Mouse (Mus musculus) myocyte (in vitro differentiated cells): Measurements from ENCODE around the gene Bzw2. TPM values are rescaled to one million over a fixed set of nuclear protein-coding genes. Genes with fewer than 3 reads are reported as not detected.
"Not testable (repeated sequence)": the region's sequence is repeated elsewhere in the genome, so short reads cannot be mapped to it uniquely, and the experiment has no call there.

Source experiments
- H3K27me3 ChIP-seq: one replicate; pipeline ENCODE4 v1.6.1; 2011; ENCODE audit not compliant: control insufficient read depth, insufficient read depth, insufficient read length
- H3K36me3 ChIP-seq: one replicate; pipeline ENCODE4 v1.6.1; 2011; ENCODE audit not compliant: control insufficient read depth, insufficient read depth
- H3K4me2 ChIP-seq: one replicate; pipeline ENCODE4 v1.6.1; 2011; ENCODE audit warnings: low read depth, control low read depth
- H3K4me3 ChIP-seq: one replicate; pipeline ENCODE4 v1.5.1; 2011; ENCODE audit warnings: mild to moderate bottlenecking, control low read depth, moderate library complexity
- H3K79me2 ChIP-seq: one replicate; pipeline ENCODE4 v1.6.1; 2011; ENCODE audit not compliant: control insufficient read depth, insufficient read depth
- H3ac ChIP-seq: one replicate; pipeline ENCODE4 v1.6.1; 2011; ENCODE audit not compliant: control insufficient read depth, insufficient read length
- CEBPB ChIP-seq: IDR thresholded peaks from 2 replicates; pipeline ENCODE4 v1.6.1; 2011; ENCODE audit warnings: mild to moderate bottlenecking, moderate library complexity; ENCODE audit not compliant: poor library complexity, insufficient read depth, severe bottlenecking
- E2F4 ChIP-seq: IDR thresholded peaks from one replicate; pipeline ENCODE4 v1.6.1; 2011; ENCODE audit warnings: mild to moderate bottlenecking, control low read depth, moderate library complexity; ENCODE audit not compliant: insufficient read depth
- MAX ChIP-seq: IDR thresholded peaks from one replicate; pipeline ENCODE4 v1.6.1; 2011; ENCODE audit warnings: low read depth, mild to moderate bottlenecking, control low read depth
- MYOD1 ChIP-seq, 3 experiments: IDR thresholded peaks; one replicate each; pipeline ENCODE4 v1.6.1; 2011; ENCODE audit warnings: control low read depth in 2 of 3, low read depth in 2 of 3, mild to moderate bottlenecking in 2 of 3, moderate library complexity in 1 of 3; ENCODE audit not compliant: insufficient read length in 2 of 3, control insufficient read depth in 1 of 3
- MYOG ChIP-seq, 3 experiments: IDR thresholded peaks; one replicate each; pipeline ENCODE4 v1.6.1; 2011; ENCODE audit warnings: control low read depth in 2 of 3, low read depth in 2 of 3, mild to moderate bottlenecking in 2 of 3; ENCODE audit not compliant: insufficient read length in 2 of 3, control insufficient read depth in 1 of 3, insufficient read depth in 1 of 3
- POLR2A ChIP-seq: IDR thresholded peaks from one replicate; pipeline ENCODE4 v1.6.1; 2011; ENCODE audit warnings: low read depth, mild to moderate bottlenecking, control low read depth, moderate library complexity; ENCODE audit not compliant: insufficient read length
- POLR2AphosphoS2 ChIP-seq: IDR thresholded peaks from one replicate; pipeline ENCODE4 v1.6.1; 2011; ENCODE audit warnings: low read depth, control low read depth; ENCODE audit not compliant: insufficient read length
- REST ChIP-seq: IDR thresholded peaks from one replicate; pipeline ENCODE4 v1.6.1; 2011; ENCODE audit warnings: mild to moderate bottlenecking, control low read depth, moderate library complexity; ENCODE audit not compliant: insufficient read depth, insufficient read length
- SRF ChIP-seq: IDR thresholded peaks from one replicate; pipeline ENCODE4 v1.6.1; 2011; ENCODE audit warnings: low read depth; ENCODE audit not compliant: control insufficient read depth, insufficient read length
- TCF12 ChIP-seq: IDR thresholded peaks from one replicate; pipeline ENCODE4 v1.6.1; 2011; ENCODE audit warnings: mild to moderate bottlenecking, control low read depth; ENCODE audit not compliant: poor library complexity, insufficient read depth, severe bottlenecking
- TCF3 ChIP-seq: IDR thresholded peaks from one replicate; pipeline ENCODE4 v1.6.1; 2011; ENCODE audit warnings: low read depth, control low read depth; ENCODE audit not compliant: insufficient read length
- USF1 ChIP-seq: IDR thresholded peaks from one replicate; pipeline ENCODE4 v1.6.1; 2011; ENCODE audit warnings: low read depth, mild to moderate bottlenecking, control low read depth, moderate library complexity
- polyA plus RNA-seq: library from polyadenylated mRNA; unstranded; fragments of >200 nt; fragmentation: generic; extraction: Trizol; gene quantifications from one replicate; pipeline ENCODE4 v1.2.1, GENCODE M21; 2012; ENCODE audit warnings: missing spikeins

The Bzw2 gene
- 86.8 TPM for polyA plus RNA-seq

- H3K4me3 ChIP-seq = peak within 1 kb of the TSS; percentile 97
- peak within 1 kb of the TSS; percentile 89 for H3K4me2 ChIP-seq
- H3K36me3 ChIP-seq = no peaks in the 10 kb centered on the region
- peak within 1 kb of the TSS; percentile 50 for H3ac ChIP-seq
- TF ChIP-seq MYOD1 (IDR thresholded peaks at IDR 0.05; ENCODE audit: control insufficient read depth in 1 of 3, insufficient read length in 2 of 3, low read depth in 2 of 3) (no peak), TCF12 (no peak), POLR2AphosphoS2 (peak; percentile 16), POLR2A (peak; percentile 62), USF1 (no peak)
- peaks cover 50% of the 10 kb centered on the region for H3K79me2 ChIP-seq
- no peaks in the 10 kb centered on the region for H3K27me3 ChIP-seq
These were observed at the start of gene Bzw2 for GRCm38 (mm10) chr12:36157638-36158308. Gene Bzw2 (minus strand): TSS chr12:36158080.

- no peaks in the 10 kb centered on the region for H3K79me2 ChIP-seq
- H3K4me2 ChIP-seq = peak overlapping the region; percentile 62
- H3K4me3 ChIP-seq = no peak overlapping the region
- no peaks in the 10 kb centered on the region for H3K27me3 ChIP-seq
- H3ac ChIP-seq = no peak overlapping the region
- no peak for TF ChIP-seq CEBPB
- no peak for TF ChIP-seq E2F4
- TF ChIP-seq USF1 = no peak
- no peak for TF ChIP-seq SRF
- peak in 2 of 3 experiments; percentile 40 to 47 for TF ChIP-seq MYOD1 (IDR thresholded peaks at IDR 0.05; ENCODE audit: control insufficient read depth in 1 of 3, insufficient read length in 2 of 3, low read depth in 2 of 3)
- no peak for TF ChIP-seq TCF3
- TF ChIP-seq REST = no peak
- TF ChIP-seq TCF12 = no peak
- TF ChIP-seq POLR2AphosphoS2 = no peak
- TF ChIP-seq MYOG (IDR thresholded peaks at IDR 0.05; ENCODE audit: control insufficient read depth in 1 of 3, insufficient read depth in 1 of 3, insufficient read length in 2 of 3, low read depth in 2 of 3) = peak in 1 of 3 experiments; percentile 11
- TF ChIP-seq POLR2A = no peak
- TF ChIP-seq MAX = no peak
- H3K36me3 ChIP-seq = no peaks in the 10 kb centered on the region
These were observed 49.4 kb upstream of the Bzw2 start for GRCm38 (mm10) chr12:36207072-36207799.

- H3ac ChIP-seq, H3K4me2 ChIP-seq, H3K36me3 ChIP-seq, H3K4me3 ChIP-seq, H3K27me3 ChIP-seq, H3K79me2 ChIP-seq: not testable (repeated sequence)
These were observed 47.8 kb upstream of the Bzw2 start for GRCm38 (mm10) chr12:36205579-36206119.

- no peak for TF ChIP-seq MYOD1 (IDR thresholded peaks at IDR 0.05; ENCODE audit: control insufficient read depth in 1 of 3, insufficient read length in 2 of 3, low read depth in 2 of 3)
- no peak for TF ChIP-seq MAX
- TF ChIP-seq SRF = no peak
- no peak for TF ChIP-seq MYOG (IDR thresholded peaks at IDR 0.05; ENCODE audit: control insufficient read depth in 1 of 3, insufficient read depth in 1 of 3, insufficient read length in 2 of 3, low read depth in 2 of 3)
- no peak for TF ChIP-seq POLR2AphosphoS2
- no peak for TF ChIP-seq TCF3
- TF ChIP-seq USF1 = no peak
- H3K4me2 ChIP-seq = no peak overlapping the region
- H3K79me2 ChIP-seq = no peaks in the 10 kb centered on the region
- no peak overlapping the region for H3ac ChIP-seq
- H3K36me3 ChIP-seq = peaks cover 22% of the 10 kb centered on the region
- no peaks in the 10 kb centered on the region for H3K27me3 ChIP-seq
- no peak overlapping the region for H3K4me3 ChIP-seq
These were observed 37.1 kb upstream of the Bzw2 start for GRCm38 (mm10) chr12:36194976-36195375.

GRCm38 (mm10) chr12:36190343-36190742, 32.5 kb upstream of the Bzw2 start:
- TF ChIP-seq USF1 = no peak
- no peak for TF ChIP-seq CEBPB
- no peak for TF ChIP-seq MYOG (IDR thresholded peaks at IDR 0.05; ENCODE audit: control insufficient read depth in 1 of 3, insufficient read depth in 1 of 3, insufficient read length in 2 of 3, low read depth in 2 of 3)
- TF ChIP-seq MAX = no peak
- TF ChIP-seq E2F4 = no peak
- TF ChIP-seq MYOD1 (IDR thresholded peaks at IDR 0.05; ENCODE audit: control insufficient read depth in 1 of 3, insufficient read length in 2 of 3, low read depth in 2 of 3) = no peak
- TF ChIP-seq POLR2AphosphoS2 = no peak
- no peak for TF ChIP-seq REST
- no peak for TF ChIP-seq SRF
- TF ChIP-seq POLR2A = no peak
- no peak for TF ChIP-seq TCF12
- TF ChIP-seq TCF3 = no peak
- Histone ChIP-seq H3K4me3 (no peak overlapping the region), H3K36me3 (peaks cover 19% of the 10 kb centered on the region), H3ac (no peak overlapping the region), H3K27me3 (no peaks in the 10 kb centered on the region), H3K79me2 (no peaks in the 10 kb centered on the region), H3K4me2 (no peak overlapping the region)
